Mouse (Mus musculus): ENCODE measurements around the gene Gabrg1.

Gene Gabrg1

DNA sequence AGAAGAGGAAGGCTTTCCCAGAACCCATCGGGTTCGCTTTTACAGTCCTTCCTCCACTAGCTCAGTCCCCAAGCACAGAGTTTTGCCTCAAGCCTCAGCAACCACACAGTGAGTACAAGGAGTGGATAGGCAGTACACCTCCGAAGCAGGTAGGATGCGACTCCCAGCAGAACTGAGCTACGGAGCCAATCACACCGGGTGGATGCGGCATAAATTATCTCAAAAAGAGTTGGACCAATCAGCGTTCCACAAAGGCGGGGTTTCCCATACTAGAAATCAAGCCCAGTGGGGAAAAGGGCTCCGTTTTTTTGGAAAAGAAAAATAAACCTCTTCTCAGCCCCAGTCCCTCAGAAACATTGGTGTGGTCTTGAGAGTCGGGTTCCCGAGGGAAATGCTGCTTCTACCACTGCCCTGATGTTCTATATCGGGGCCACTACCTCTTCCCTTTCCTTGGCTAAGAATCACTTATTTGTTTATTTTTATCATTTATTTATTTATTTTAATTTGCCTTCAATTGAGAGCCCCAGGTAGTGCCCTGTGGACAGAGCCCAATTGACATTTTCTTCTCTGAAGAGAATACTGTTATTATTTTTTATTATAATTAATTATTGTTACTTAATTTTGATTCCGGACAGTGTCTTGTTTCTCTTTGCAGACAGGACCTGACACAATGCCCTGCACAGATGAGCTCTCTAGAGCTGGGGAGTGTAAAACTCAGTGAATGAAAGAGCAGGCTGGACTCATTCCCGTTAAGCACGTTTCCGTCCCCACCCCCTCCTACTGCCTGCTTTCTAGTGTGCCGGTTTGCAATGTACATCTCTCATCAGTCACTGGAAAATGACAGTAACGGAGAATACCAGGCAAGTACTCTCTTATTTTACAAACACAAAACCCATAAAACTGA, at the start of gene Gabrg1:
Gabrg1 (minus strand) TSS at position 426 of the 904 bp plus-strand sequence.
- no peak for DNase-seq (ENCODE audit: low spot score in 2 of 2)

- DNase-seq (ENCODE audit: low spot score in 2 of 2): no peak
Measured at GRCm38 (mm10) chr5:70884026-70884425, 41.6 kb upstream of the Gabrg1 start.

DNA sequence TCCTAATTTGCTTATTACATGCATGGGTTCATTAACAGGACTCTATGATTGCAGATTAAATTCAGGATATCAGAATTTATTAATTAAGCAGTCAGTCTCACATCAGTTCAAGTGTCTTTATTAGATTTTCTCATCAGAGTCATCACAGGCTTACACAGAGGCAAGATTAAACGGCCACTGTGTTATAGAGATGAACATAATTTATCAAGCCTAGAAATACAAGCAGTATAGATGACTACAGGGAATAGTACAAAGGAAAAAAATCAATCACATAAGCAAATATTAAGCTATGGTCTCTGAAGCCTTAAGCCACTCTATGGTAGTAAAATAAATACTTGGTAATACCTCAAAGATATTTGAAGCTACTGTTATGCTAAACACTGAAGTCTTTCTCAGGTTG, 27.7 kb upstream of the Gabrg1 start:
- DNase-seq (ENCODE audit: low spot score in 2 of 2): no peak

DNA sequence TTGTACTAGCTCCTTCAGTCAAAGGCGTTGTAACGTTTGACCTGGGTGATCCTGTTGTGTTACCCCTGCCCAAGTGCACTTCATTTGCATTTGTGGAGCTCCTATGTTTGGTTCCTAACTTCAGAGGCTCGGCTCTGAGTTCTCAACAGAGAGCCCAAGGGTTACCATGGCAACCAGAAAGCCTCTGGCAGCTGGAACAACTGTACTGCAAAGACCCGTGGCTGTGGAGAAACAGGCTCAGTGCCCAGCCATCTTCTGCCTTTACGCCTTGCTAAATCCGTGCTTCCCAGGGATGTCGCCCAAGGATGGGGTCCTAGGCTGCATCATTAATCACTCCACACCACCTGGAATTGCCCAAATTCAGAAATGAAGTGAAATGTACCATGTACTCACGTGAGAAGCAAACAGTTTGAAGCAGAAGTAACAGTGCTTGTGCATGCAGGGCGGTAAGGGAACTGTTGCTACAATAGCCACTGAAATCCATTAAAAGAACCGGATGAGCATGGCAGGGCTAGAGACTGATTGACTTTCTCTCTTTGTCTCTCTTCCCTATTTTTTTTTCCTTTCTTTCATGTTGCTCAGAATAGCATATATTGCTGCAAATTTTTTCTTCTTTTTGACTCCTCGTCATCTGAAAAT, 798 bp upstream of the Gabrg1 start:
- no peak for DNase-seq (ENCODE audit: low spot score in 2 of 2)

DNA sequence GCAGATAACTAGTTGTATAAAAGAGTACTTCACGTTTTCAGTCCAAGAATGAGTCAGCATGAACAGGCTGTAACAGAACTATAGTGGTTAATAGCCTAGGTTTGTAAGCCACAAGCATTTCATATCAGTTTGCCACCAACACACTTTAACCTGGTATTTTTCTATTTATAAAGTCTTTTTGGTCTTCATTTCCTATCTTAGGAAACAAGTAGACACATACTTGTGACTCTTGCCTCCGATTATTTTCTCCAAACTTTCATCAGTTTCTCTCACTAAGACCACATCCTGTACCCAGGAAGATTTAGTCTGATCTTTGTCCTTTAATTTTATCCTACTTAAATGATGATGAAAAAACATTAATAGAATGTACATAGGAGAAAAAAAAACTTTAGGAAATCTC, 23.7 kb downstream of the Gabrg1 start:
- no peak for DNase-seq (ENCODE audit: low spot score in 2 of 2)

GRCm38 (mm10) chr5:70736156-70736555, 106.3 kb downstream of the Gabrg1 start:
- DNase-seq (ENCODE audit: low spot score in 2 of 2): no peak

DNA sequence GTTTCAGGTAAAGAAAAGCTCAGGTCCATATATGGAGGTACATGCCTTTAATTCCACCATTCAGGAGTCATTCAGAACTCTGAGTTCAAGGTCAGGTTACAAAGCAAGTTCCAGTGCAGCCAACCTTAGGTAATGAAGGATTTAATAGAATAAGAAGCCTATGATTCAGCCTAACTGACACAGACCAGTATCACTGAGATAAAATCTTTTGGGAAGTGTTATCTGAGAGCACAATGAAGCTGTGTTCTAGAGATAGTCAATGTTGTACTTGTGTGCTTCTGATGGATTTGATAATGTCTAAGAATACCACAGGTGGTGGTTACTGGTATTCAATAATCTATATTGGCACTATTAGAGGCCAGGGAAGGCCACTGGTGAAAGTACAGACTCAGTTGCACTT, 138.1 kb downstream of the Gabrg1 start:
- no peak for DNase-seq (ENCODE audit: low spot score in 2 of 2)
